27 mouse cellular contexts compared by ENCODE assay signal in genomic region chr12:119965373-119965772, GRCm38 (mm10). TPM values are rescaled to one million over a fixed set of nuclear protein-coding genes. Genes with fewer than 3 reads are reported as not detected.
"Had no signal": no experiment of that assay in that cellular context is flagged by ENCODE, and none has a peak within 500 bp of the region (broad histone marks: within the 10 kb centered on the region; RNA-seq: fewer than 3 reads in every experiment).

No protein-coding gene starts in this region.

- H3K4me2 ChIP-seq: limb, embryonic 13.5 days; liver, embryonic 12.5 days; liver, embryonic 15.5 days; midbrain, embryonic 13.5 days; neural tube, embryonic 12.5 days; neural tube, embryonic 15.5 days had no signal

- H3K9ac ChIP-seq: limb, embryonic 13.5 days; liver, embryonic 12.5 days; liver, embryonic 15.5 days; midbrain, embryonic 13.5 days; neural tube, embryonic 12.5 days; neural tube, embryonic 15.5 days had no signal

- H3K27ac ChIP-seq: layer of hippocampus, adult 2 months; limb, embryonic 10.5 days; limb, embryonic 13.5 days; liver, embryonic 12.5 days; liver, embryonic 15.5 days; macrophage; midbrain, embryonic 10.5 days; midbrain, embryonic 13.5 days; neural tube, embryonic 12.5 days; neural tube, embryonic 15.5 days; stomach, postnatal 0 days had no signal

- DNase-seq: kidney, adult 18-20 months; kidney, adult 9 months; kidney, postnatal 14 days; kidney, postnatal 4 days; layer of hippocampus, adult 9-11 months; liver; lung, adult 2 months; lung, postnatal 14 days; right cerebral cortex, adult 18-20 months; right cerebral cortex, postnatal 14 days; right cerebral cortex, postnatal 4 days; thymus, adult 2 months; thymus, postnatal 25 days had no signal

- H3K4me1 ChIP-seq: limb, embryonic 10.5 days; liver, embryonic 12.5 days; liver, embryonic 15.5 days; megakaryocyte, embryonic 14.5 days; midbrain, embryonic 10.5 days; midbrain, embryonic 13.5 days; neural tube, embryonic 12.5 days; neural tube, embryonic 15.5 days had no signal

- ATAC-seq: liver, embryonic 12.5 days; midbrain, embryonic 13.5 days; midbrain, embryonic 16.5 days had no signal

- H3K27me3 ChIP-seq: limb, embryonic 13.5 days; liver, embryonic 12.5 days; liver, embryonic 15.5 days; megakaryocyte, embryonic 14.5 days; midbrain, embryonic 13.5 days; neural tube, embryonic 12.5 days; neural tube, embryonic 15.5 days had no signal

- H3K9me3 ChIP-seq: limb, embryonic 10.5 days; limb, embryonic 13.5 days; liver, embryonic 12.5 days; liver, embryonic 15.5 days; megakaryocyte, embryonic 14.5 days; midbrain, embryonic 10.5 days; midbrain, embryonic 13.5 days; neural tube, embryonic 12.5 days; neural tube, embryonic 15.5 days had no signal

- H3K36me3 ChIP-seq: limb, embryonic 10.5 days; limb, embryonic 13.5 days; liver, embryonic 12.5 days; liver, embryonic 15.5 days; midbrain, embryonic 10.5 days; midbrain, embryonic 13.5 days; neural tube, embryonic 12.5 days; neural tube, embryonic 15.5 days had no signal

- H3K4me3 ChIP-seq: layer of hippocampus, adult 2 months; limb, embryonic 10.5 days; limb, embryonic 13.5 days; liver, embryonic 12.5 days; liver, embryonic 15.5 days; megakaryocyte, embryonic 14.5 days; midbrain, embryonic 10.5 days; midbrain, embryonic 13.5 days; neural tube, embryonic 12.5 days; neural tube, embryonic 15.5 days had no signal

RNA-seq across cellular contexts. Expression of gene Tmem196, which starts 19.8 kb away (rescaled TPM):
- total RNA-seq: monocyte, adult 5-6 weeks had no signal
- polyA plus RNA-seq: liver, embryonic 12.5 days; liver, embryonic 15.5 days; macrophage; thymus, adult 2 months had no signal
